Mouse (Mus musculus) liver, adult 2 months (tissue): ENCODE measurements around the gene Snrpd2. TPM values are rescaled to one million over a fixed set of nuclear protein-coding genes. Genes with fewer than 3 reads are reported as not detected.

Source experiments
- DNase-seq: peaks from one replicate; pipeline ENCODE4 v3.0.0-alpha.2; 2011; ENCODE audit warnings: low read depth, low spot score; ENCODE audit errors: extremely low read depth
- H3K27ac ChIP-seq: fragments of 200-500 bp; replicated peaks from 2 replicates; pipeline ENCODE4 v1.5.1; 2012; ENCODE audit warnings: low read depth, mild to moderate bottlenecking, control low read depth, inconsistent platforms, low read length; ENCODE audit not compliant: insufficient read depth
- H3K27me3 ChIP-seq: fragments of 200-500 bp; 2 replicates; pipeline ENCODE4 v1.6.1; 2012; ENCODE audit warnings: mild to moderate bottlenecking, moderate library complexity, low read length, inconsistent platforms; ENCODE audit not compliant: control insufficient read depth, insufficient read depth
- H3K36me3 ChIP-seq: fragments of 200-500 bp; 2 replicates; pipeline ENCODE4 v1.6.1; 2012; ENCODE audit warnings: low read length, inconsistent platforms; ENCODE audit not compliant: control insufficient read depth, insufficient read depth
- H3K4me1 ChIP-seq: fragments of 200-500 bp; 2 replicates; pipeline ENCODE4 v1.6.1; 2011; ENCODE audit warnings: low read length; ENCODE audit not compliant: control insufficient read depth, insufficient read depth
- H3K4me3 ChIP-seq: fragments of 200-500 bp; 2 replicates; pipeline ENCODE4 v1.5.1; 2011; ENCODE audit warnings: low read depth, mild to moderate bottlenecking, control low read depth, low read length, moderate library complexity; ENCODE audit not compliant: insufficient read depth
- H3K79me2 ChIP-seq: fragments of 200-500 bp; 2 replicates; pipeline ENCODE4 v1.6.1; 2012; ENCODE audit warnings: inconsistent platforms, mild to moderate bottlenecking, low read length, moderate library complexity; ENCODE audit not compliant: control insufficient read depth, insufficient read depth
- H3K9ac ChIP-seq: fragments of 200-500 bp; 2 replicates; pipeline ENCODE4 v1.6.1; 2012; ENCODE audit warnings: low read depth, mild to moderate bottlenecking, control low read depth, inconsistent platforms, low read length
- CTCF ChIP-seq: fragments of 200-500 bp; IDR thresholded peaks from 2 replicates; pipeline ENCODE4 v1.5.1; 2011; ENCODE audit warnings: low read depth, low read length, control low read depth
- POLR2A ChIP-seq: fragments of 200-500 bp; IDR thresholded peaks from 2 replicates; pipeline ENCODE4 v1.6.1; 2011; ENCODE audit warnings: low read length, control low read depth; ENCODE audit not compliant: insufficient read depth; ENCODE audit errors: extremely low read depth
- WGBS: fragments of 180-500 bp; shearing (Covaris S2); methylation state at CpG from one replicate; pipeline ENCODE4 v1.1.7; 2018; 5-methylcytosine and 5-hydroxymethylcytosine counted together
- polyA plus RNA-seq: library from polyadenylated mRNA; depleted of rRNA; stranded (reverse); fragments of >200 nt; gene quantifications from 2 replicates; pipeline ENCODE4 v1.2.3, GENCODE M21; 2012; rRNA removed
- total RNA-seq: library from RNA; depleted of rRNA; stranded (reverse); fragments of >200 nt; gene quantifications from 2 replicates; pipeline ENCODE4 v1.2.3, GENCODE M21; 2014; rRNA removed

The Snrpd2 gene
- total RNA-seq = 28.4 and 29.4 TPM in 2 replicates
- 16.4 and 17.7 TPM in 2 replicates for polyA plus RNA-seq

DNA sequence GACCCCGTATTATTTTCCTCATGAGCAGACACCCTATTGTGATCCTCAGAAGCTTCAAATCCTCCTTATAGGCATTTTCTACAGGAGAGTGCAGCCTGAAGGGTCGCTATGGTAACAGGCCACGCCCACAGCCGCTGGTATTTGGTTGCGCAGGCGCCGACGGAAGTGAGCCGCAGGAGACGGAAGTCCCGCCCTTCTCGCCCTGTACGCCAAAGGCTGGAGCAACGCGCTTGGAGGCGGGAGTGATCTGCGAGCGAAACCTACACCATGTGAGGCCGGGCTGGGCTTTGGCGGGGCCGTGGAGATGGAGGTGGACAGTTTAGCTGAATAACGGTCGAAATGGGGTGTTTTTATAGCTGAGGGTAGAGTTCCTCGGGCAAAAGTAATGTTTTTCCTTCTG is at the start of gene Snrpd2:
Snrpd2 (plus strand) TSS at position 97 of the 400 bp plus-strand sequence.
- H3K27me3 ChIP-seq = no peaks in the 10 kb centered on the region
- H3K27ac ChIP-seq = peak within 1 kb of the TSS; percentile 42; the same call in 1 of the 2 replicates
- 1% methylated on average over 24 of the region's 24 CpGs for WGBS
- peak within 1 kb of the TSS; percentile 80 for H3K9ac ChIP-seq
- no peaks in the 10 kb centered on the region for H3K4me1 ChIP-seq
- peak within 1 kb of the TSS; percentile 79 for H3K4me3 ChIP-seq
- H3K79me2 ChIP-seq = 0 out of 2 replicates have a peak, but pooled peaks cover 2% of the 10 kb centered on the region
- H3K36me3 ChIP-seq = peaks cover 7% of the 10 kb centered on the region; the same call in 1 of the 2 replicates
- TF ChIP-seq CTCF (no peak), POLR2A (peak; percentile 39; the same call in 1 of the 2 replicates)
- peak; percentile 84 for DNase-seq

DNA sequence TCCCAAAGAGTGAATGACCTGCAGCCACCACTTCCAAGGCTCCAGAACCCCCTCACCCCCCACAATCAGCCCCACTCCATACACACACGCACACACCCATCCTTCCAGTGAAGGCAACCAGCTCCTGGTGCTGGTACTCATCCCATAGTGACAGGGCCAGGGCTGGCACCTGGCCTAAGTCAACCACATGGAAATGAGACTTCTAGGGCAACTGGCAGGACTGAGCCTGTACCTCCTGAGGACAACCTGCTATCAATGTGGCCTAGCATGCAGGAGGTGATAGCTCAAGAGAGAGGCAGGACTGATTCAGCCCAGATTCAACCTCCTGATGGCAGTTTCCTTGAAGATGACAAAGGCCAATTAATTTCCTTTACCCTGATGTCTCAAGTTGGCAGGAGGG is 49.2 kb upstream of the Snrpd2 start:
- 26% methylated on average over 1 of the region's 1 CpGs for WGBS
- TF ChIP-seq CTCF = no peak
- peaks cover under 1% of the 10 kb centered on the region; the same call in 1 of the 2 replicates for H3K4me1 ChIP-seq
- no peak overlapping the region for H3K9ac ChIP-seq
- H3K79me2 ChIP-seq = no peaks in the 10 kb centered on the region
- H3K4me3 ChIP-seq = no peak overlapping the region
- DNase-seq = peak; percentile 65
- no peaks in the 10 kb centered on the region for H3K27me3 ChIP-seq
- H3K27ac ChIP-seq = no peak overlapping the region
- no peaks in the 10 kb centered on the region for H3K36me3 ChIP-seq

DNA sequence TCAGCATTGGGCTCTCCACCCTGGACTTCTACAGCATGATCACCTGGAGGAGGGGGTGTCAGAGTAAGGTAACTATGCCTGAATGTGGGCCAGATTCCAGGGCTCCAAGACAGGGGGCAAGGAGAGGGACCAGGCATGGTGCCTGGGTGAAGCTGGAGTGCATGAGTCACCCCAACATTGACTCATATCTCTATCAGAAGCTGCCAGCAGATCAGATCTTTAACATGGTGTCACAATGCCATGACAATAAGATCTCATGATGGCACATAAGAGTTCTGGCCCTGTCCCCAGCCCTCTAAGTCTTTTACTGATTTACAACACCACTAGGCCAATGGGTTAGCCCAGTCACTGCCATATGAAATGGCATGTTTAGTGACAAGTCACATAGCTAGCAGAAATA is 45.8 kb upstream of the Snrpd2 start:
- Histone ChIP-seq H3K4me3 (no peak overlapping the region), H3K36me3 (no peaks in the 10 kb centered on the region), H3K9ac (no peak overlapping the region), H3K79me2 (no peaks in the 10 kb centered on the region), H3K27me3 (no peaks in the 10 kb centered on the region), H3K27ac (no peak overlapping the region), H3K4me1 (no peaks in the 10 kb centered on the region)
- DNase-seq = no peak
- no peak for TF ChIP-seq POLR2A
- no peak for TF ChIP-seq CTCF

DNA sequence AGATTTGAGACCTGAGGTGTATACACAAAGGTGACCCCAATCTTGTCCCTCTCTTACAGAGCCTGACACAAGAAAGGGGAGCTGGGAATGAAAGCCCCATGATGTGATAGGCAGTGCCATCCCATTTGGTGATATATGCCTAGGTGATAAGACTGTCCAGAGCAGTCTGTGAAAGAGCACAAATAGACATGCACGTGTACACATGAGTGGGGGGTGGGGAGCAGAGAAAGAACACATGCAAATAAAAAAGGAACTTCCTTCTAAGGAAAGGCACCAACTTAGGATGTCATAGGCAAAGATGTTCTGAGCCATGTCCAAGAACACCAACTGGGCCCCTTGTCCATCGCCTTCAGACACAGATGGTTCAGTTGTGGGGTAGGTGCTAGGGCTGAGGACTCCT is 45.0 kb upstream of the Snrpd2 start:
- H3K4me3 ChIP-seq = no peak overlapping the region
- DNase-seq = no peak
- no peak overlapping the region for H3K9ac ChIP-seq
- H3K36me3 ChIP-seq = no peaks in the 10 kb centered on the region
- no peak for TF ChIP-seq POLR2A
- no peak for TF ChIP-seq CTCF
- no peaks in the 10 kb centered on the region for H3K4me1 ChIP-seq
- no peaks in the 10 kb centered on the region for H3K79me2 ChIP-seq
- H3K27ac ChIP-seq = no peak overlapping the region
- 86% methylated on average over 2 of the region's 2 CpGs for WGBS
- no peaks in the 10 kb centered on the region for H3K27me3 ChIP-seq

DNA sequence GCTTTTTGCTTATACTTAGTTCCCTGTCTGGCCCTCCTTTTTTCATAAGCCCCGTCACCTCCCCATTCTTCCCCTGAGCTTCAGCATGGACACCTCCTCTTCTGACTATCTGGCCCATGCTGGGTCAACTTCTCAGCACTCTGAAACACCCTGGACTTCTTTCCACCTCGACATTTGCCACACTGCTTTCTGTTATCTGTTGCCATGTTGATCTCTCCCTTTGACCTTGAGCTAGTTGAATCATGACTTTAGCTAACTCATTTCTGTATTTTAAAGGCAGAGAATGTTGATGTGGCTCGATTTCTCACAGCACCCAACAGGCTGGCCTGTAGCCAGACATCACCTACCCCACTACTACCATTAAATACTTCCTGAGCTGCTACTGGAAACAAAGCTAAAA is 42.1 kb upstream of the Snrpd2 start:
- no peak for DNase-seq
- no peaks in the 10 kb centered on the region for H3K36me3 ChIP-seq
- no peak overlapping the region for H3K9ac ChIP-seq
- no peaks in the 10 kb centered on the region for H3K4me1 ChIP-seq
- H3K79me2 ChIP-seq = no peaks in the 10 kb centered on the region
- no peak overlapping the region for H3K4me3 ChIP-seq
- H3K27ac ChIP-seq = no peak overlapping the region
- no peaks in the 10 kb centered on the region for H3K27me3 ChIP-seq
- TF ChIP-seq CTCF (no peak), POLR2A (no peak)
- 37% methylated on average over 3 of the region's 3 CpGs for WGBS

DNA sequence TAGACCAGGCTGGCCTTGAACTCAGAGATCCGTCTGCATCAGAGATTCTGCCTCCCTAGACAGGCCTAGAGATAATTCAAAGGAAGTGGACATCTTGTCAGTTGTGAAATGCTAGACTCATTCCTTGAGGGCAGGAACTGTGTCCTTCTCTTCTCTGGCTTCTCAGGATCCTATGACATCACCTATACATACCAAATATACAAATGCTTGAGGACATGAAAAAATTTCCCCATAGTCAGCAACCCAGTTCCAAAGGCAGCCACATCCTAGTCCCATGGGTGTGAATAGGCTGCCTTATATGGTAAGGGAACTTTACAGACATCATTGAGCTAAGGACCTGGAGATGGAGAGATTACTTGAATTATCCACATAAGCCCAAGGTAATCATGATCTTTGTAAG is 40.0 kb upstream of the Snrpd2 start:
- no peak overlapping the region for H3K27ac ChIP-seq
- DNase-seq = no peak
- WGBS = 89% methylated on average over 1 of the region's 1 CpGs
- H3K4me3 ChIP-seq = no peak overlapping the region
- no peak for TF ChIP-seq CTCF
- no peaks in the 10 kb centered on the region for H3K79me2 ChIP-seq
- no peaks in the 10 kb centered on the region for H3K4me1 ChIP-seq
- H3K9ac ChIP-seq = no peak overlapping the region
- H3K36me3 ChIP-seq = no peaks in the 10 kb centered on the region
- no peaks in the 10 kb centered on the region for H3K27me3 ChIP-seq
